Mouse (Mus musculus) kidney, embryonic 16.5 days (tissue): ENCODE results near the gene Prkch. TPM values are rescaled to one million over a fixed set of nuclear protein-coding genes. Genes with fewer than 3 reads are reported as not detected.
A peak's percentile ranks its signal among the peaks of the same experiment; 100 is the strongest.

Source experiments
- ATAC-seq: fragments of 200-750 bp; cut with Nextera tagmentation; 2 replicates; pipeline ENCODE4 v1.8.0; 2017; ENCODE audit warnings: moderate TSS enrichment; ENCODE audit not compliant: low FRiP score, low TSS enrichment
- H3K27ac ChIP-seq: fragments of 300-500 bp; sonication (generic); 2 replicates; pipeline ENCODE4 v1.5.1; 2014; ENCODE audit warnings: low read length
- H3K27me3 ChIP-seq: fragments of 300-500 bp; sonication (generic); 2 replicates; pipeline ENCODE4 v1.6.1; 2014; ENCODE audit warnings: low read length, control low read depth, mixed read lengths; ENCODE audit not compliant: insufficient read depth
- H3K36me3 ChIP-seq: fragments of 300-500 bp; sonication (generic); 2 replicates; pipeline ENCODE4 v1.6.1; 2014; ENCODE audit warnings: low read length, control low read depth, mixed read lengths; ENCODE audit not compliant: insufficient read depth
- H3K4me1 ChIP-seq: fragments of 300-500 bp; sonication (generic); 2 replicates; pipeline ENCODE4 v1.6.1; 2014; ENCODE audit warnings: low read length, control low read depth, mixed read lengths; ENCODE audit not compliant: insufficient read depth
- H3K4me2 ChIP-seq: fragments of 300-500 bp; sonication (generic); replicated peaks from 2 replicates; pipeline ENCODE4 v1.6.1; 2014; ENCODE audit warnings: low read depth, low read length
- H3K4me3 ChIP-seq: fragments of 300-500 bp; sonication (generic); 2 replicates; pipeline ENCODE4 v1.5.1; 2014; ENCODE audit warnings: mild to moderate bottlenecking, low read length
- H3K9ac ChIP-seq: fragments of 300-500 bp; sonication (generic); replicated peaks from 2 replicates; pipeline ENCODE4 v1.6.1; 2014; ENCODE audit warnings: low read length
- H3K9me3 ChIP-seq: fragments of 300-500 bp; sonication (generic); 2 replicates; pipeline ENCODE4 v1.6.1; 2016; ENCODE audit warnings: low read length, control low read depth
- WGBS: fragments of 180-500 bp; shearing (Covaris S2); extraction: QIAGEN DNeasy Blood & Tissue Kit; methylation state at CpG from one replicate; pipeline ENCODE4 v1.1.7; 2014; 5-methylcytosine and 5-hydroxymethylcytosine counted together
- polyA plus RNA-seq: library from polyadenylated mRNA; unstranded; fragments of >200 nt; fragmentation: Nextera tagmentation; extraction: Ambion mirVana; gene quantifications from 2 replicates; pipeline ENCODE4 v1.2.1, GENCODE M21; 2015

The Prkch gene
- polyA plus RNA-seq, 1 experiment from 2014 or later: 9.8 TPM

DNA sequence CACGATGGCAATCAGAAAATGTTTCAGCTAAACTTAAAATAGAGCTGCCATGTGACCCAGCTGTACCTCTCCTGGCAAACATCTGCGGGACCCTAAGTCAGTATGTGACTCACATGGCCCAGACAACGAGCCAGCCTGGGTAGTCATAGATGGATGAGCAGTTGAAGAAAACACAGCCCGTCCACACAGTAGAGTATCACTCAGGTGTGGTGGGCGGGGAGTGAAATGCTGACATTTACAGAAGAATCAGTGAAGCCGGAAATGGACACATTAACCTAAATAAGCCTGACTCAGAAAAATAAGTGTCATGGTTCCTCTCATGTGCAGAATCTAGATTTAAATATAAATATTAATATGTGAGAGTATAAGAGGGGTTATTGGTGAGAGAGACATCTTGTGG lies 161.5 kb downstream of the Prkch start:
- WGBS: 87% methylated on average over 6 of the region's 6 CpGs
- Histone ChIP-seq H3K9me3 (no peaks in the 10 kb centered on the region), H3K36me3 (no peaks in the 10 kb centered on the region), H3K4me2 (no peak overlapping the region), H3K9ac (no peak overlapping the region), H3K4me3 (no peak overlapping the region), H3K4me1 (no peaks in the 10 kb centered on the region; the same call in 1 of the 2 replicates), H3K27me3 (no peaks in the 10 kb centered on the region), H3K27ac (no peak overlapping the region)
- ATAC-seq: no peak

DNA sequence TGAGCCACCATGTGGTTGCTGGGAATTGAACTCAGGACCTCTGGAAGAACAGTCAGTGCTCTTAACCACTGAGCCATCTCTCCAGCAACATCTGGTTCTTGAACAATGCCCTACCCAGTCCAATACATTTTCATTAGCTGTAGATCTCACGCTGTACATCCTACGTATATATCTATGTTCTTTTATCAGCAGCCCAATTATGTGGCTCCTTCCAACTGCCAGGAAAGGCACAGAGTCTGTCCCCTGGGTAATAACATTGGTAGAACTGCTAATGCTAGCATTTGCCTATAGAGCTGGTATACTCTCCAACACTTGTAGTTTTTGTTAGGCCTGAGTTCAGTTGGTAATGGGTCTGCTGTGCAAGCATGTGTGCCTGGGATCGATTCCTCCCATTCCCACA lies 163.8 kb downstream of the Prkch start:
- Histone ChIP-seq H3K9ac (no peak overlapping the region), H3K4me2 (no peak overlapping the region), H3K36me3 (no peaks in the 10 kb centered on the region), H3K27me3 (no peaks in the 10 kb centered on the region), H3K9me3 (no peaks in the 10 kb centered on the region), H3K4me3 (no peak overlapping the region), H3K27ac (no peak overlapping the region), H3K4me1 (no peaks in the 10 kb centered on the region)
- ATAC-seq: no peak
- 95% methylated on average over 3 of the region's 3 CpGs for WGBS

DNA sequence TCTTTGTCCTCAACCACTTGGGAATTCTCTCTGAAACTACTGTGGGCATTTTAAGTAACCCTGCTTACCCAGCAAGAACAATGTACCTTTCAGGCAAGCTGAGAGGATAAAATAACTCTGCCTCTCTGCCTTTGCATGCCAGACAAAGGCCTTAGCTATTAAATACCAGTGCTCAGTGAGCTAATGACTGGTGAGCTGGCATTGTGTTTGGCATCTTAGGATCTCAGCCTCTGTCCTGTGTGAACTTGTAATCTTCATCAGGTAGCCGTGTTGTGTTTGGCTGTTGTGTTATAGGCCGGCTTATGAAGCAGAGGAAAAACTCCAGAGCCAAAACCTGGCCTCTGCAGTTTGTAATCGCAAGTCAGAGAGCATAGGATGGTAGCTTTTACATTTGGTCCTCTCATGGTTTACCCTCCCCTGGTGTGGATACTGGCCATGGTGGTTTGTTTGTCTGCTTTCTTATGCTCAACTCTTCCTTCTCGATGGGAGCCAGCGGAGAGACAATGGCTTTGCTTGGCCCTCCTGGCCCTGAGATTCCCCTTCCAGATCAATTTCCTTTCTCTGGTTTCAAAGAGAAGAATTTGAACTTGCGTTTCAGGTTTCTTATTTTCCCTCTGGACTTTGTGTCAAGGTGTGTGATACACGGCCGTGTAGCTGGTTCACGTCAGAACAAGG lies 170.0 kb downstream of the Prkch start:
- WGBS: 57% methylated on average over 9 of the region's 9 CpGs
- Histone ChIP-seq H3K27me3 (no peaks in the 10 kb centered on the region), H3K36me3 (no peaks in the 10 kb centered on the region), H3K4me2 (no peak overlapping the region), H3K9me3 (no peaks in the 10 kb centered on the region), H3K4me1 (no peaks in the 10 kb centered on the region), H3K9ac (no peak overlapping the region), H3K27ac (no peak overlapping the region), H3K4me3 (no peak overlapping the region)
- ATAC-seq: no peak

DNA sequence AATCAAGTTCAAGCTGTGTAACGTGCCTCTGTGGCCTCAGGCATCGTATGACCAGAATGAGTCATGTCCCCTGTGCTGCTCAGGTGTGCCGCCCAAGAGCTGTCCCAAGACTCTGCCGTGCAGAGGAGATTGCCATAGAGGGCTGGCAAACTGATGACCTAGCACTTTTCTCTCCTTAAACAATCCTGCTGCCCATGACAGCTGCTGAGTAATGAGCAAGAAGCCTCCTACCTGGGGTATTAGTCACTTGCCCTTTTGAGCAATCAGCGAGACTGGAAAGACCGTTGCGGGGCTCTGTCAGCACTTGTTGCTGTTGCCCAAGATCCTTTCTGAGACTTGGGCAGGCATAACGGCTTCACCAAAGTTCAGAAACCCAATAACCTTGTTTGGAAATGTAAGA lies 171.1 kb downstream of the Prkch start:
- peak; percentile 47; the same call in 1 of the 2 replicates for ATAC-seq
- H3K9me3 ChIP-seq: no peaks in the 10 kb centered on the region
- no peak overlapping the region for H3K27ac ChIP-seq
- H3K4me2 ChIP-seq: no peak overlapping the region
- H3K4me1 ChIP-seq: no peaks in the 10 kb centered on the region
- H3K4me3 ChIP-seq: no peak overlapping the region
- 72% methylated on average over 8 of the region's 8 CpGs for WGBS
- no peak overlapping the region for H3K9ac ChIP-seq
- H3K36me3 ChIP-seq: no peaks in the 10 kb centered on the region
- no peaks in the 10 kb centered on the region for H3K27me3 ChIP-seq

DNA sequence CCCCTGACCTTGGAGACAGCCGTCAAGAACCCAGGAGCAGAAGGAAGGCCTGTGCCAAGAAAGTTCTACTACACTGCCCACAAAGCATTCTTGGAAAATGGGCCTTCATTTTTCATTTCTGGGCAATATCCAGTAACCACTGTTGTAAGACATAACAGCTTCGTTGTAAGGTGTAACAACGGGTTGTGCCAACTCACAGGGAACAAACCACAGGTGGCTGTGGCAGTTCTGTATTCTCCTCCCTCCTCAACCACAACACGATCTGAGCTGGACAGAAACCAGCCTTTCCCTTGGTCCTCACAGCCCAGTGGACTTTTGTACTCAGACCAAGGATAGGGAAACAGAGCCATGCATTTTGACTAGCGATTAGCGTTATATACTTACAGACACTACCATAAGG lies 171.9 kb downstream of the Prkch start:
- no peaks in the 10 kb centered on the region for H3K27me3 ChIP-seq
- no peak overlapping the region for H3K27ac ChIP-seq
- H3K4me2 ChIP-seq: no peak overlapping the region
- no peaks in the 10 kb centered on the region for H3K4me1 ChIP-seq
- 92% methylated on average over 6 of the region's 6 CpGs for WGBS
- no peak for ATAC-seq
- no peak overlapping the region for H3K9ac ChIP-seq
- H3K36me3 ChIP-seq: no peaks in the 10 kb centered on the region
- no peak overlapping the region for H3K4me3 ChIP-seq
- no peaks in the 10 kb centered on the region for H3K9me3 ChIP-seq

DNA sequence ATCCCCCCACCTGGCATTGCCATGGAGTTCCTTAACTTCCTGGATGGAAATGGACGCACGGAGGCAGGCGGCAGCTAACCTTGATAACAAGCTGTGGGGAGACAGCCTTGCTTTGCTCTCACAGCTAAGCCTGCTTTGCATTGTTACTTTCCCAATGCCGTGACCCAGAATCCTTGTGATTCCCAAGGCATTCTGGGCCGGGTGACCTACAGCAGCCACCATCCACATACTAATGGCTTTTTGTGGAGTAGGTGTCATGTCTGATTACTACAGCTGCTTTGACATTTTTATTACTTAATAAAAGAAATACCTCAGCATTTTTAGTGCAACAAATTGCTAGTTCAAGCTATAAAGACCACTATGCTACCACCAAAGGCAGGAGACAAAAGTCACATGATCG lies 177.4 kb downstream of the Prkch start:
- Histone ChIP-seq H3K4me2 (no peak overlapping the region), H3K4me1 (peaks cover 5% of the 10 kb centered on the region; the same call in 1 of the 2 replicates), H3K27me3 (no peaks in the 10 kb centered on the region), H3K27ac (no peak overlapping the region), H3K36me3 (no peaks in the 10 kb centered on the region), H3K4me3 (no peak overlapping the region), H3K9ac (no peak overlapping the region), H3K9me3 (no peaks in the 10 kb centered on the region)
- ATAC-seq: no peak
- WGBS: 83% methylated on average over 6 of the region's 6 CpGs

DNA sequence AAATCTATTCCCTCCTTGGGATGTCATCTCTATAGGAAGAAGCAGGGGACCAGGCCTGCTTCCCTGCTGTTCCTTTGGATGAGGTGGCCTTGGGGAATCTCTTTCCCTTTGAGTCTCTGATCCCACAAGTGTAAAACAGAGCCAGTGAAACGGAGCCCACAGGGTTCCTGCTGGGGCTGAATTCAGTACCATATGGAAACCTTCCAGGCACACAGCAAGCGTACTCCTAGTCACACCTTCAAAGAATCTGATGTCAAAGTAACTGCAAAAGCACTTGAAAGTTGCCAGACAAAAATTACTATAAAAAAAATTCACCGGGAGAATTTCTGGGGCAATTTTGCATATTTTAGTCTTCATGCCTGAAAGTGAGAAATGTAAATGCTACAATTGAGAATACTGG lies 178.2 kb downstream of the Prkch start:
- Histone ChIP-seq H3K27ac (no peak overlapping the region), H3K9me3 (no peaks in the 10 kb centered on the region), H3K4me3 (no peak overlapping the region), H3K4me1 (peaks cover 5% of the 10 kb centered on the region; the same call in 1 of the 2 replicates), H3K9ac (no peak overlapping the region), H3K36me3 (no peaks in the 10 kb centered on the region), H3K27me3 (no peaks in the 10 kb centered on the region), H3K4me2 (no peak overlapping the region)
- no peak for ATAC-seq
- 77% methylated on average over 3 of the region's 3 CpGs for WGBS

DNA sequence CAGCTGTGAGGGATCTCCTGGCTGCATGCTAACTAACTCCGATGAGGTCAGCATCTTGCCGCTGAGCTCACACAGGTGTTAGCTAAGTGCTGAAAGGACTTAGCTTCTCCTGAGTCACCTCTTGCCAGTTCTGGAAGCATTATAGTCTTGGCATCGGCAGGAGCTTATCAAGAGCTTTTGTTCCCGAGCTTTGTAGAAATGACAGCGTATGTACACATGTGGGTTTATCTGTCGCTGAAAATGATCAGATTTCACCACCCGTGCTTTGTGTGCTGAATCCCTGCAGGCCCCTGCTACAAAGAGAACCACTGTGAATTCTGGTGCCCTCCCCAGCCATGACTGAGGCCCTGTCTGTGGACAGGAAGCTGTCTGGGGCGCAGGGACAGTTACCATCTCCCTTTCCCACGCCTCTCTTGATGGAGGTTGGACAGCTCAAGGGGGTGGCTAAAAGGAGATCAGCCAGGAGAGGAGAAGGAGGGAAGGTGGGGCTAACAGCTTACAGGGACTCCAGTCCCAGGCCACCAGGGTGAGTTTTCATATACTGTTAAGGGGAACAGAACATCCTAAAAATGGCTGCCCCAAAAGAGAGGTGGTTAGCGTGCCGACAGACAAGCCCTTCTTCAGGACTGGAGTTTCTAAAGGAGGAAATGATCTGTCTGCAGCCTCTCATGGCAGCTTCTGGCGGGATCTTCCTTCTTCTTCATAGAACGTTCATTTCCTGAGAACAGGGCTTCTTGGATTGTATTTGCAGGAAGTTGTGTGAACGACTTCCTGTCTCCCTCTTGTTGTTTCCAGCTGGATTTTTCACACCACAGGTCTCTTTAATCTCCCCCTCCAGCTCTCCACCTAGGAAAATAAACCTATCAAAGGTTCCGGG lies 180.3 kb downstream of the Prkch start:
- Histone ChIP-seq H3K4me2 (no peak overlapping the region), H3K9me3 (no peaks in the 10 kb centered on the region), H3K4me3 (no peak overlapping the region), H3K36me3 (no peaks in the 10 kb centered on the region), H3K27me3 (no peaks in the 10 kb centered on the region), H3K4me1 (peaks cover 5% of the 10 kb centered on the region; the same call in 1 of the 2 replicates), H3K9ac (no peak overlapping the region), H3K27ac (peak overlapping the region; percentile 17; the same call in 1 of the 2 replicates)
- ATAC-seq: no peak
- WGBS: 53% methylated on average over 15 of the region's 15 CpGs

DNA sequence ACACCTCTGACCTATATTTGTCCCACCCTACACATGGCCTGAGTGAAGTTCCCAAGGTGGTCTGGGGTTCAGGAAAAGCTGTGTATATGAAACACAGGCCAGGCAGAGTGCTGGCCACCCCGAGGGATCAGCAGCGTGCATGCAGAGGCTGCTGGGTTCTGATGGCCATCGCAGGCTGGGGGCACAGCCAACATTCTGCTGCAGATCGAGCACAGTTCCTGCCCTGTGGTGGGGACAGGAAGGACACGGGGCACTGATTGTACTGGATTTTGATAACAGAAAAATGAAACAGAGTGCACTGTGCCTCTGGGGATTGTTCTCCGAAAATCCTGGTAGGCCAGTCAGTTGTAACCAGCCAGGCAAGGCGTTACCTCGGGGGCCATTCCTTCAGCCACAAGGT lies 181.6 kb downstream of the Prkch start:
- Histone ChIP-seq H3K4me3 (no peak overlapping the region), H3K36me3 (no peaks in the 10 kb centered on the region), H3K9ac (no peak overlapping the region), H3K9me3 (no peaks in the 10 kb centered on the region), H3K27ac (no peak overlapping the region), H3K4me1 (peaks cover 5% of the 10 kb centered on the region; the same call in 1 of the 2 replicates), H3K4me2 (no peak overlapping the region), H3K27me3 (no peaks in the 10 kb centered on the region)
- 77% methylated on average over 8 of the region's 8 CpGs for WGBS
- ATAC-seq: no peak

DNA sequence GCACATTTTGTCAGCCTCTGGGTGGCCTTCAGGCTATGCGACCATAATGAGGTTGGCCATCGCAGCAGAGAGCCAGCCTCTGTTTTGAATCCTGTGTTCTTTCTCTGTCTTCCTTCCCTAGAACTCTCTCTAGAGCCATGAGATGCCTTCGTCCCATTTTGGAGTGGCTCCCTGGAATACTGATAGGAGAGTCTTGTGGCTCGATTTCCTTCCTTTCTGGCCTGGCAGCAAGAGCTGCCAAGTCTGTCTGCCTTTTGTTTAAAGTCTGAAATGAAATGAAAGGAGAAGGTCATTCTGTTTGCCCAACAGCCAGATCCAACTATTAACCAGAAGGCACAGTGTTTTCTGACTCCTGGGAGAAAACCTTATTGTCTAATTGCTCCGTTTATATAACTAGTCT lies 184.2 kb downstream of the Prkch start:
- Histone ChIP-seq H3K9ac (no peak overlapping the region), H3K27ac (no peak overlapping the region), H3K4me3 (no peak overlapping the region), H3K4me2 (no peak overlapping the region), H3K27me3 (no peaks in the 10 kb centered on the region), H3K36me3 (no peaks in the 10 kb centered on the region), H3K4me1 (peaks cover 5% of the 10 kb centered on the region; the same call in 1 of the 2 replicates), H3K9me3 (no peaks in the 10 kb centered on the region)
- 81% methylated on average over 5 of the region's 5 CpGs for WGBS
- no peak for ATAC-seq
